Mouse (Mus musculus): Measurements from ENCODE around the gene 1190002N15Rik.

The 1190002N15Rik gene

DNA sequence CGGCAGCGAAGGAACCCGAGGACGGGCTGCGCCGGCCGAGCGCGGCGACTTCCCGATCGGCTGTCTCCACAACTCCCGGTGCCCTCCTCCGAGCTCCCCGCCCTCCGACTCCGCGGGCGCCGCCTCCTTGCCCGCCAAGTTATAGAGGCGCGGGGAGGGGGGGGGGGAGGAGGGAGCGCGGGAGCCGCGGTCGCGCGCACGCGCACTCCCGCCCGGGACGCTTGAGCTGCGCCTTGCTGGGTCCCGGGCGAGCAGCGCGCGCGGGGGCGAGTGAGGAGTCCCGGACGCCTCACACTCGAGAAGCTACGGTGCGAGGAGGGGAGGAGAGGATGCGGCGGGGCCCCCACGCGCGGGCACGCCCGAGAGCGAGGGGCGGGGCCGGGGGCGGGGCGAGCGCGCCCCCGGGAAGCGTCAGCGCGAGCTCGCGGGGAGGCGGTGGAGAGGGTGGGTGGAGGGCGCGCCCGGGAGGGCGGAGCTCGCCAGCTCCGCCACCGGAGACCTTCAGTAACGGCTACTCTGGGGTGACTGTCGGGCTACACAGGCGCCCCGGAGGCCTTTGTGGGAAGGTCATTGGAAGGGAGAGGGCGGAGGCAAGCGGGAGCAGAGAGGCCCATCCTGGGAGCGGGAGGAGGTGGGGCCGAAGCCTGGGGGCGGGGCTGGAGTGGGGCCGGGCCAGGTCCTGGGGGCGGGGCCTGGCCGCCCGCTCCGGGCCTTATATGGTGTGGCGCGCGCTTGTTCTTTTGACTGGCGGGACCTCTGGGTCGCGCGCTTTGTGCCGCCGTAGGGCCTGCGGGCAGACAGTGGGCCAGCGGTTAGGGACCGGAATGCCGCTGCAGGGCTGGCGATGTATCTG is at the start of gene 1190002N15Rik:
Gene 1190002N15Rik (minus strand): TSS at position 112 of the 853 bp plus-strand sequence.
- peak; percentile 93 for DNase-seq (ENCODE audit: low spot score)

DNA sequence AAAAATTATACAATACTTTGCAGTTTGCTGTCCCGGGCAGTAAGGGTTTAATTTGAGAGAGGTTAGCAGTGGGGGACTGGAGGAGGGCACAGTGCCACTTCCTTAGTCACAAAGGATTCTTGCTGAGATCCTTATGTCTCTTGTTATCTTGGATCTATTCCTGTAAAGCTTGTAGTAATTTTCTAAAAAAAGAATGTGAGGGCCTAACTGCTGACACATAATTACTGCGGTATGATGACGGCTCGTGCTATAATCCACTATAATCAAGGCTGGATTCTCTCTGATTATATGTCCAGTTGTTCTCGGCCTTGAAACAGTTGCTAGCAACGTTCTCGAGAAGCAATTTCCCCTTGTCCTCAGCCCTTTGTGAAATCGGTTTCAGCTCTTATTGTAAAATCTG is 44.4 kb upstream of the 1190002N15Rik start:
- no peak for DNase-seq (ENCODE audit: low spot score)

DNA sequence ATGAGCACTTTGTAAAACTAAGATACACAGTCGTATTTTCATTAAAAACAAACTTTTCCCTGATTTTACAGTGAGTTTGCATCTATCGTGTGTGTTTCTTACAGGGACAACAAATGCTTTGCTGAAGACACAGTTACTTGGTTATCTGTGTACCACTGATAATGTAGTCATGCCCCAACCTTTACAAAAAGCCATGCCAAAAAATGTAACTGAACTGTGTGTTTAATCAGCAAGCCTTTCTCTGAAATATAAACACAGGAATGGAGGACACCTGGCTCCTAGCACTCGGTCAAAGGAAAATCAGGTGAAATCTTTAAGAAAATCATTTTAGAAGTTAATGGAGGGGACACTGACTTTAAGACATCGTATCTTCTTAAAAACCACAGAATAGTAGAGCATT is 43.8 kb upstream of the 1190002N15Rik start:
- DNase-seq (ENCODE audit: low spot score) = no peak

DNA sequence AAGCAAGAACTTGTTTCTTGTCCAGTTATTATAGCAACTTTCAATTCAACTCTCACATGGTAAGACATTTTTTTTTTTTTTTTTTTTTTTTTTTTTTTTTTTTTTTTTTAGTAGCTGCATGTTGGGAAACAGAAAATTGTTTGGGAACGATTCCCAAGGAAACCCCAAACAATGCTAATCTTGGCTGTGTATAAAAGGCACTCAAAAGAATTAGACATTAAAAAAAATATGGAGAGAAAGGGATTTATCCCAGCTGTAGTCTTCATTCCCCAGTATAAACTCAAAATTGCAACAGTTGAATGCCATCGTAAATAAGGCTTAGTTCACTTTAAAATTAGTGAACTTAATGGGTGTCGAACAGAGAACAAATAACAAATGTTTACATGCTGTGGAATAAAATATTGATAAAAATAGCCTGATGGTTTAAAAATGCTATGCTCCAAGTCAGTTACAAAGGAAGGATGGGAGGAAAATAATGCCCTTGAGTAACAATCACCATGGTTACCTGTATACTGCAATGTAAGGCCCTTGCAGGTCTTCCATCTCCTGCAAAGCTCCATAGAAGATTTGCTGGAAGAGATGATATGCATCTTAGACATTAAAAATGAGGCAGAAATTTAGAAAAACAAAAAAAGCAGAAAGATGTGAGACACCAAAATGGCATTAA is 42.3 kb upstream of the 1190002N15Rik start:
- no peak for DNase-seq (ENCODE audit: low spot score)

DNA sequence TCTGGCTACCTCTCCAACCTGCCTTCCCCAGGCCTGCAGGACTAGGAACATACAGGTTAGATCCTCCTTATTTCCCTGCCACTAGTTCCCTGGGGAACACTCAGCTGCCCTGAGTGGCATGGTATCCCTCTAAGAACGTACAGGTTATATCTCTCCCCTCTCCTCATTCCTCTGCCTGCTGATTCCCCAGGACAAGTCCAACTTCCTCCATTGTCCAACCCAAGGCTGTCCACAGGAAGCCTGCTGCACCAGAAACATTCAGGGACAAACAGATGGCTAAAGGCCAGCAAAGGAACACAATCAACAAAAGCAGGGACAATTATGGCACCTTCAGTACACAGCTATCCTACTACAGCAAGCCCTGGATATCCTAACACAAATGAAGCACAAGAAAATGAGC is 33.9 kb upstream of the 1190002N15Rik start:
- DNase-seq (ENCODE audit: low spot score) = no peak

DNA sequence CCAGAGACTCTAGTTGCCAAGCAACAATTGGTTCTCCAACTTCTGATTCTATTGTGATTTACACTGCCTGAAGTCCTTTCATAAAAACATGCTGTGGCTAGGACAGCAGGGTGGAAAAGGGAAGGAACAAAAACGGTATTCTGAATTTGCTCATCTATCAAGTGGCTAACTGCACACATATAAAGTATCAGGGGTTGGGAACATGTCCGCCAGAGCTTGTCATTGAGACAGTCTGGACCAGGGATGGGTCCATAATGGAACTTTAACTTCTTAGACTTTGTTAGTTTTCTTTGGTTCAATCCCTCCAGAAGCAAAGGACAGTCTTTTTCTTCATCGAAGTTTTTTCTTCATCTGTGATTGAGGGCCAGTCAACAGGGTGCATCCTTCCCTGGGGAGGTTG is 30.5 kb upstream of the 1190002N15Rik start:
- no peak for DNase-seq (ENCODE audit: low spot score)

DNA sequence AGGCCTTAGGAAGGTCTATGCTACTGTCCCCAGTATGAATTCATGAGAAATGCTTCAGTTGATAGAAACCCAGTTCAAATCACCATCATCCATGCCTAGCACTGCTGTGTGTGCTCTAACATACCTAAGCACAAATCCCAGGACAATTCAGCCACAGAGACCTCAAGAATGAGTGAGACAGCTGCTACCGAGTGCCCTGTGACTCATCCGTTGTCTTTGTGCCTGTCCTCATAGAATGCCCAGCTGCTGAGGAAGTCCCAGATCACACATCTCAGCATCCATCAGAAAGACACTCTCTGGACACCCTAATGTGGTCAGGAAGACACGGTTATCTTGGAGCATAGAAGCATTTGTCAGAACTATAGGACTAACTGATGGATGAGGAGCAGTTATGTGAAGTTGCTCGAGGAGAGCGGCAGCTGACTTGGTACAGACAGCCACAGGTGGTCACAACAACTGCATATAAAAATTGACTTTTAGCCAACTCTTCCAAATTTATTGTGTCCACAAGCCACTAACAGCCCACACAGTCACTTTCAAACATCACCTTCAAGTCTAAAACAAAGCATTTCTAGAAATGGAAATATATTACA is 29.9 kb upstream of the 1190002N15Rik start:
- no peak for DNase-seq (ENCODE audit: low spot score)

DNA sequence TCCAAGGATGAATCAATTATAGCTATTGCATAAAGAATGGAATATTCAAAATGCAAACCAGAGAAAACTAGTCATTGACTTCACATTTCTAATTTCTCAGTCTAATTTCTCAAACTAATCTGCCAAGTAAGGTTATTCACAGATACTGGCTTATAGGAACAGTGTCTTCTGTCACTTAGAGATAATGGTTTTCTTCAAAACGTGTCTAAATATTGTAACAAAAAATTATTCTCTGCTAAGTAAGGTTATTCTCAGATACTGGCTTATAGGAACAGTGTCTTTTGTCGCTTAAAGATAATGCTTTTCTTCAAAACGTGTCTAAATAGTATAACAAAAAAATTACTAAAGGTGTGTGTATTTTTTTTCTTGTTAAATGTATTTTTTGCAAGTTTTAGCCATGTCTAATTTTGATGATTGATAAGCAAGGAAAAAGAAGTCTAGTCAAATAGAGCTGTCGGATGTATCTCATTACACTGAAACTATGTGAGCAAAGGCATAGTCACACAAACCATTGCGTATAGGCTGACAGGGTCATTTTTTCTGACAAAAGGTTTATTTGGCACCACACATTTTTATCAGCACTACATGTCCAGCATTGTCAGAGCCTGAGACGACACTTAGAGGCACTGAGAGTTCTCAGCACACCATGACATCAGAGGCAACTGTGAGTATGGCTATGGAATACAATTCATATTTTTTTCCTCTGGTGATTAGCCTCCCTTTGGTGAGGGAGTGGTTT is 19.1 kb upstream of the 1190002N15Rik start:
- no peak for DNase-seq (ENCODE audit: low spot score)

DNA sequence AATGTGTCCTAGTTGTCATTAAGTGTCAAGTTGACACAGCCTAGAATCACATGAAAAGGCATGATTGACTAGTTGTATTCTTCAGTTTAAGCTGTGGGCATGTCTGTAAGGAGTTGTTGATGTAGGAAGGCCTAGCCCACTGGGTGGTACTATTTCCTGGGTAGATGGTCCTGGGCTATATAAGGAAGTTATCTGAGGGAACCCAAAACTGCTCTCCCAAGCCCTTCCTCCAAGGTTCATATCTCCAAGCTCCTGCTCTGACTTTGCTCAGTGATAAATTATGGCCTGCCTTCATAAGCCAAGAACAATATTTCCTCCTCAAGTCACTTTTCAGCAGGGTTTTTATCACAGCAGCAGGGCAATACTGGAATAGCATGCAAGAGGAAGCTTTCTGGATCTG is 18.4 kb upstream of the 1190002N15Rik start:
- no peak for DNase-seq (ENCODE audit: low spot score)

DNA sequence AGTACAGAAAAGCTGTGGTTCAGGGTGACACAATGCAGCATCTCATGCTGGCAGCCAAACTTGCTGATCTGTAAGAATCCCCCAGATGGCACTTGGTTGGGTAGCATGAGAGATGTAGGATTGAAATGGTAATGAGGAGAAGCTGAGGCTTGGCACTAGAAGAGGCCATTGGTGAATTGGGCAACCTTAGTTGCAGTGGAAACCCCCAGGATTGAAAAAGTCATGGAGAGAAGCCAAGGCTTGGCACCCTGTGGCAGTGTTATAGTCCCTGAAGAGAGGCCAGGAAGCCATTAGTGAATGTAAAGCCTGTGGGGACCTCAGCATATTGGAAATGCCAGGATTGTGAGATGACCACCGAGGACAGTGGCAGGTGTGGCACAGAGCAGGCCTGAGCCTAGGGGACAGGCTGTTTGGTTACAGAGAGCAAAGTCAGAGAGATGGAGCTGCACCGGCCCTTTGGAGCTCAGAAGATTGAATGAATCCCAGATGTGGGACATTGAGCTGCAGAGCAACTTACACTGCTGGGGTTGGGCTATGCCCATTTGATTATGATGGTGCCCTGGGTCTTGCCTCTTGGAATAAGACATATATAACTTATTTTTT is 12.7 kb upstream of the 1190002N15Rik start:
- no peak for DNase-seq (ENCODE audit: low spot score)

DNA sequence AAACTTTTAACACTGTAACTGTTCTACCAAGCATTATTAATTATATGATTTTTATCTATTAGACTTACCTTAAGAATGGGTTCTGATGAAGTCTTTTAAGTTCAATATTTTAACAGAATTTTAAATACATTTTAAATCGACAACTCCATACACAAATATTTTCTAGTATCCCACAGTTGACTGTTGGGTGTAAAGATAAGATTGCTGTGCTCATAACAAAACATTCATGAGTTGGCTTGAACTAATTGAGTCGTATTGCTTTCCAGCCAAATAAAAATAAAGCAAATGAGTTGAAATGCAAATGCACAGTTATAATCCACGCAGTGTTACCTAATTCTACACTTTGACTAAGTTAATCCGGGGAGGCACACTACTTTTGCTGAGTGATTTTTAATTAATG is 6.0 kb upstream of the 1190002N15Rik start:
- no peak for DNase-seq (ENCODE audit: low spot score)

DNA sequence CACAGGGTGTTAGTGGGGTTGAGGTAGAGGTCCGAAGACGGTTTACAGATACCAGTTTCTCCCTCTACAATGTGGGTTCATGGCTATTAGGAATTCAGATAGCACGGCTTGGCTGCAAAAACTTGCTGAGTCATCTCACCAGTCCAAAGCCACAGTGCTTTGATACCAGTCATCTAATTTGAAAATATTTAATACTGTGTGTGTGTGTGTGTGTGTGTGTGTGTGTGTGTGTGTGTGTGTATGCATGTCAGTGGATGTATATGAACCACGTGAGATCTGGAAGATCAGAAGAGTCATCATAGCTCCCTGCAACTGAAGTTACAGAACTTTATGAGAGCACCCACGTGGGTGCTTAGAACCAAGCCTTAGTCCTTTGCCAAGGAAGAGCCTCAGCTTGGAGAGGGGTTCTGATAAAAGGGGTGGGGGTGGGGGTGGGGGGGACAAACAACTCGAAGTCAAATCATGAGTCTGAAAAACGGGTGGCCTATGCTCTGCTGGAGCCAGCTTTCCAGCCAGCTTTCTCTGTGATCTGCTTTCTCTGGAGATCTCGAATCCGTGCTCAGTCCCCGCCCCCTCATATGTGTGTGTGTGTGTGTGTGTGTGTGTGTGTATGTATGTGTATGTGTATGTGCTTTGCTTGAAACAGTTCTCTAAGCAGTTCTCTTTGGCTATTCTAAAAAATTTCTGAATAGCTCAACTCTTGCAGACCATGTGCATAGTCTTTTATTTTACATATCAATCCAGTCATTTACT is 2.6 kb upstream of the 1190002N15Rik start:
- peak; percentile 11 for DNase-seq (ENCODE audit: low spot score)

DNA sequence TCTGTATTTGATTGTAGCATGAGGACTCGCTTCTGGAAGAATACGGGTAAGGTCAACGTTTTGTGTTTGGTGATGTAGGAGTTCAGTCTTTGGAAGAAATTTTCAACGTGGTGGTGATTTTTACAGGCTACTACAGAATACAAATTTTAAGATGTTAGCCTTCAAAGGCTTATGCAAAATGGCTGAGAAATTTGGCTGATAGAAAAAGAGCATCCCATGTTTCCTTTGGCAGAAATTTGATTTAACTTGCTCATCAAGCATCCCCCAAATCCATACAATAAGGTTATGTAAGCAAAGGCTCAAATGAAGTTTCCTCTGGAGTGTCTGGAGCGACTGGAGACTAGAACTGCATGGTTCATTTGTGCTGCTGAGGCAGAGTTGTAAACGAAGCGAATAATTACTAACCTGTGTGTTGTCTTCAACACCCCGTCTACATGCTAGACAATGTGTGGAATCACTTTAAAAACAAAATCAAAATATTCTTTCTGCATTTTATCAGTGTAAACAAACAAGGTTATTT is 1.5 kb upstream of the 1190002N15Rik start:
- no peak for DNase-seq (ENCODE audit: low spot score)

DNA sequence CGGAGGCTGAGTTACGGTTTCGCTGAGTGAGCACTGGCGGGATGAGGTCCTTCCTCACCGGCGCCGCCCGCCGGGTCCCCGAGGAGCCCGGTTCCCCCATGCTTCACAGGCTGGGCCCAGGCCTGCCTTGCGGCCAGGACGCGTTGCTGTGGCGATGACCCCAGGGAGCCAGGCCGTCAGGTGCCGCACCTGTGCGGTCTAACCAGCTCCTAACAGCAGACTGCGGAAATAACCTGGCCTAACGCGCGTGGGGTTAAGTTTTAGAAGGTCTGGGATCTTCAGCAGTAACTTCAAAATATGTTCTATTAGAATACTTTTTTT is 902 bp upstream of the 1190002N15Rik start:
- no peak for DNase-seq (ENCODE audit: low spot score)

DNA sequence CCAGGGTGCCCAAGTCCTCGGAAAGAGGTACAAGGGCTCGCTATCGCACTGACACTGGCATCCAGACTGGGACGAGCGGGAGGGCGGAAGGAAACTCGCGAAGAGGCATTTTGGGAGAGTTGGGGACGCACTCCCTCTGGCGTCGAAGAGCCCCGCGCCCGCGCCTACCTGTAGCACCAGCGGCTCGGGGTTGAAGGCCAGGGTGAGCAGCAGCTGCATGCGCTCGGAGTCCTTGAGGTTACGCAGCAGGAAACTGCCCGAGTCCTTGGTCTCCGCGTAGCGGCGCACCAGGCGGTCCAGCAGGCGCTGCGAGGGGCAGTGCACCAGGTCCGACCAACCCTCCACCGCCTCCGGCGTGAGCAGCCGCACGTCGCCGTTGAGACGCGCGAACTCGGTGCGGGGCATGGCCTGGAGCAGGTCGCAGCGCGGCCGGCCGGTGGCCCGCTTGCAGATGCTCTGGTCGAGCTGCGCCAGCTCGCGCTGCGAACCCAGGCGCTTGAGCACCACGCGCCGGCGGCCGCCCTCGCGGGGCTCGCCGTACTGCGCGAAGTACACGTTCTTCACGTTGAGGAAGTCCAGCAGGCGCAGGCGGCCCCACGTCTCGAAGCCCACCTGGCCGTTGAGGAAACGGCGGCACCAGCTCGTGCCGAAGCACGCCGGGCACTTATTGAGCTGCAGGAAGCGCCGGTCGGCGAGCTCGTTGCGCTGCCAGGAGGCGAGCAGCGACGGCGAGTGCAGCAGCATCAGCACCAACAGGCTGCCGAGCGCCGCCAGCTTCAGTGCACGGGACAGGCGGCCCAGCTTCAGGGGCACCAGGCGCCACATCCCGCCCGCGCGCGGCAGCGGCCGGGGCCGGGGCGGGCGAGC is 597 bp downstream of the 1190002N15Rik start:
- DNase-seq (ENCODE audit: low spot score) = peak; percentile 82

DNA sequence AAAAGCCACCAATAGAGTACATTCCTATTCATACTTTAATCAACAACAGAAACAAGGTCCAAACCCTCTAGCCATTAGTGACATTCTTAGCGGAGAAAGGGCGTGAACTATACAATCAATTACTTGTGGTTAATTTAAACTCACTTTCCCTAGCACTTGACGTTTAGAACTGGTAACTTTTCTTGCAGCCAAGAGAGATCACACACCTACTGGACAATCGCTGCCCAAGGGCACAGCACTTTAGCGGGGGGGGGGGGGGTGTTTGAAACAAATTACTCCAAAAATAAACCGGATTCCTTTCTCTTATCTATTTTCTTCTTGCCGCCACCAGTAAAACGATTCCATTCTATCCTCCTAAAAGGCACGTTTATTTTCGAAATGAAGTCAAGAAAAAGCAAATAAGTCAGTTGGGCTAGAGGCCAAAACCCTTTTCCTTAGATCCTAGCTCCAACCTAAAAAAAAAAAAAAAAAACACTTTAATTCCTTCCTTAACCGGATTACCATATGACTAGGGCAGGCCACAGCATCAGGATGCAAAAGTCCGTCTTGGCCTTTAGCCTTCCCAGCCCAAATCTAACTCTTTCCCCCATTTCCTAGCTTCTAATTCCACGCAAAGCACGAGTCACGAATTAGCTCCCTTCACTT is 1.5 kb downstream of the 1190002N15Rik start:
- DNase-seq (ENCODE audit: low spot score) = peak; percentile 28

DNA sequence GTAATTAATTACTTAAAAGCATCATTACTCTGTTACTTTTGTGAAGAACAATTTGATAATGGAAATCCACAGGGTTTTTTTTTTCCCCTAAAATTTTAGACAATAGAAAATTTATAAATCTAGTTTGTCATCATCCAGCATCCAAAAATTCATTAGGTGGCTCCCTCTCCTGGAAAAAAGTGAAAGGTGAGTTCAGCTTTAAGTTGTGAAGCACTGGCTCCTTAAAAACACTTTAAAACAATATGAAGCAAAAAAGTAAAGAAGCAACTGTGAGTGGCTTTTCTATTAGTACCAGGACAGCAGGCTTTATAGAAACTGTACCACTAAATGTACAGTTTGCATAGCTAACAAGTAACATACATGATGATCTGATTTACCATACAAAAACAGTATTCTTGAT is 3.1 kb downstream of the 1190002N15Rik start:
- DNase-seq (ENCODE audit: low spot score) = no peak

DNA sequence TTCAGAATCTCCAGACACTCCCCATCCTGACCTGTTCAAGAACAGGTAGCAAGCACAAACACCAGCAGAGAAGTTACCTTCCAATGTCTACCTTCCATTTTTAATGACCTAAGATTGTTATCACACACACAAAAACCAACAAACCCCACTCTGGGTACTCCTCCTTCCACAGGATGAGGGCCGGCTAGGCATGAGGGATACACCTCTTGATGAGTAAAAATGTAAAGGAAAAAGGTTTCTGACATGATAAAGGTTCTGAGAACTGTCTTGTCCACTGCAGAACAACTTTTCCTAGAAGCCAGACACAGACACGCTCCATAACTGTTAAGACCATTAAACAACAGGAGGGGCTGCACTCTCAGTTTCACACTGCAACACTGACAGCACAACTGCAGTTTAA is 3.7 kb downstream of the 1190002N15Rik start:
- DNase-seq (ENCODE audit: low spot score) = no peak

DNA sequence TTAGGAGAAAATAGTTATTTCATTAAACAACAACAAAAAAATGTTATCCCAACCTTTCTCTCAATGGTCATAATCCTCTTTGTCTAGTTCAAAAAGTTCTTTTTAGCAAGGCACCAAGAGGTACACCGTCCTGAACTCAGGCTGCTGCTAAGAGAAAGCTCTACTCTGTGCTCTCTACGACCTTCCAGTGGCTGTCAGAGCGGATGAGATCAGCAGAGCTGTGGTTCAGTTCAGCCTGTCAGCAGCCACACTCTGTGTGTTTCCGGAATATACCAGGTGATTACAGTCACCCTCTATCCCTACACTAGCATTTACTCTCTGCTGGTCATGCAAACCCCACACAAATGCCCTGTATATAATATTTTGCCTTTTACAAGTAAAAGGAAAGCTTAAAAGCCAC is 4.2 kb downstream of the 1190002N15Rik start:
- peak; percentile 50 for DNase-seq (ENCODE audit: low spot score)

DNA sequence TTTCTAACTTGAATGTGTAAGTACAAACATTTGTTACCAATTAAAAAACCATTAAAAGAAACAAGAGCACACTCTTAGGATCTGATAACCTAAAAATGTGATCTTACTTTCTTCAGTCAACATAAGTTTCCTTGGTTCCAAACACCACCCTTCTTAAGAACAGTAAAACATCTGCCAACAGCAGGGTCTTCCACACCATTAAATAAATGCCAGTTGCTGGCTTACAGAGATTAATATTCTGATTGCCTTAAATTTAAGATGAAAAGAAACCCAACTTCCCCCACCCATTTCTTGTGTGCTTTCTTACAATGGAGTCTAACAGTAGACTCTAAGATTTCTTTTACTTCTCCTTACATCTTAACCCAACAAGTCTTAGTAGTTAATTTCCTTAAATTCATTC is 7.9 kb downstream of the 1190002N15Rik start:
- no peak for DNase-seq (ENCODE audit: low spot score)

All from embryo, embryonic 10 days (tissue).